Mouse (Mus musculus) forelimb bud, embryonic 11.5 days (tissue): Measurements from ENCODE around the gene Dnajc15.

Experiments used
- DNase-seq: peaks from one replicate; pipeline ENCODE4 v3.0.0-alpha.2; 2012; ENCODE audit warnings: low read depth, low spot score

The Dnajc15 gene

GRCm38 (mm10) chr14:77796506-77796905 lies 78.4 kb downstream of the Dnajc15 start:
- DNase-seq: no peak

GRCm38 (mm10) chr14:77795240-77795639 lies 79.7 kb downstream of the Dnajc15 start:
- DNase-seq: no peak

- DNase-seq: no peak
Measured at GRCm38 (mm10) chr14:77794285-77794949, 80.5 kb downstream of the Dnajc15 start.

- DNase-seq: no peak
Measured at GRCm38 (mm10) chr14:77792998-77793397, 81.9 kb downstream of the Dnajc15 start.

GRCm38 (mm10) chr14:77783217-77783616 lies 91.7 kb downstream of the Dnajc15 start:
- DNase-seq: no peak

GRCm38 (mm10) chr14:77777365-77777764 lies 97.6 kb downstream of the Dnajc15 start:
- DNase-seq: no peak

GRCm38 (mm10) chr14:77776005-77776531 lies 98.9 kb downstream of the Dnajc15 start:
- DNase-seq: no peak

GRCm38 (mm10) chr14:77773331-77773730 lies 101.6 kb downstream of the Dnajc15 start:
- no peak for DNase-seq

- DNase-seq: no peak
Measured at GRCm38 (mm10) chr14:77771626-77772025, 103.3 kb downstream of the Dnajc15 start.
